Mouse (Mus musculus) heart, adult 18-20 months (tissue): ENCODE data around the gene Tmem184c. TPM values are rescaled to one million over a fixed set of nuclear protein-coding genes. Genes with fewer than 3 reads are reported as not detected.
A peak's percentile ranks its signal among the peaks of the same experiment; 100 is the strongest.

Experiments
- DNase-seq, 2 experiments: peaks; one replicate each; pipeline ENCODE4 v3.0.0; 2021 to 2022; ENCODE audit warnings: mixed read lengths in 1 of 2
- long read RNA-seq, 2 experiments: library from polyadenylated mRNA; stranded (forward); transcript quantifications; one replicate each; pipeline ENCODE4 v2.0.0; 2021
- total RNA-seq, 2 experiments: library from RNA; stranded (reverse); gene quantifications; 2 replicates each; pipeline ENCODE4 v1.2.3; 2021

Gene Tmem184c
- total RNA-seq, result 10 to 100 TPM; 10.9 to 13.2 TPM
- long read RNA-seq, experiment 1, transcript Tmem184c-201 (10 exons, 2,678 nt), result major isoform, 11 of 14 reads
- long read RNA-seq, experiment 1, partial matches to known transcripts, result 0 of 14 reads
- long read RNA-seq, experiment 1, other reads (novel, unspliced or antisense), result 3 of 14 reads
- long read RNA-seq, experiment 2, transcript Tmem184c-201 (10 exons, 2,678 nt), result major isoform, 8 of 9 reads
- long read RNA-seq, experiment 2, partial matches to known transcripts, result 0 of 9 reads
- long read RNA-seq, experiment 2, other reads (novel, unspliced or antisense), result 1 of 9 reads

DNA sequence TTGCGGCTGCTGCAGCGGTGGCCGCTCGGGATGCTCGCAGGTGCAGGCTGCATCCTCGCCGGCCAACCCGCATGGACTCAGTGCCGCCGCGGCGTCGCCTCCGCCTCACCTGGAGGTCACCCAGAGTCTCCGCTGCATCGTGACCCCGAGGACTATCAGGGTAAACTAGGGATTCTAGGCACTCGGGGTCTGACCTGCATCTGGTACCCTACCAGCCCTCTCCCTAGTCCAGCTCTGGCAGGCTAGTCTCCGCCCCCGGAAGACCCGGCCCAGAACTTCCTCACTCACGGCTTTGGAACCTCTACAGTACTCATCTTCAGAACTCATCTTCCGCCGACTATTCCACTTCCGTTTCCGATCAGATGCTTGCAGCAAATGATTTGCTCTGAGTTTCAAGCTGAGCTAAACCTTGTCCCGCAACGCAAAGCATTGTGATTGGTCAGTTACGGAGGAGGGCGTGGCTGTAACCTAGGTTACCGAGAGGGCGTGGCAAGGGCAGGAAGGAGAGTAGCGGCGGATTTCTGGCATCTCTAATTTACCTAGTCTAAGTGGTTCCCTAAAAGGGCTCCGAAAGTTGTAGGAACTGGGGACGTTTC, at the start of gene Tmem184c:
Tmem184c (minus strand) TSS at position 325 of the 596 bp plus-strand sequence.
- peak; percentile 98 to 100 for DNase-seq

DNA sequence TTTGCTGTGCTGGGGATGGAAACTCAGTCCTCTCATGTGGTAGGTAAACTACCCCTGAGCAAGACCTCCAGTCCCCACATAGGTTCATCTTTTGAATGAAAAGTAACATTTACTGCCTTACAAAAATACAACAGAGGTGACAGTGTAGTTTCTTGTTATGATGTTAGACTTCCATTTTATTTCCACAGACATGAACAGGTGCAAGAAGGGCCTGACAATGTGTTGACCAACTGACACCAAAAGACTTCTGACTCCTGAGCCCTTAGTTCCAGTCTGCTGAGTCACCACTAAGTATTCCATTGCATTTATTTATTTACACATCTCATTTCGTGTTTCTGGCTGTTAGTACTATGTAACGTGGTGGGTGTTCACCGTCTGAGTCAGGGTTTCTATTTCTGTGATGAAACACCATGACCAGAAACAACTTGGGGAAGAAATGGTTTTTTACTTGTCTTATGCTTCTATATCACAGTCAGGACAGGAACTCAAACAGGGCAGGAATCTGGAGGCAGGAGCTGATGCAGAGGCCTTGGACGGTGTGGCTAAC, 49.1 kb upstream of the Tmem184c start:
- no peak for DNase-seq

DNA sequence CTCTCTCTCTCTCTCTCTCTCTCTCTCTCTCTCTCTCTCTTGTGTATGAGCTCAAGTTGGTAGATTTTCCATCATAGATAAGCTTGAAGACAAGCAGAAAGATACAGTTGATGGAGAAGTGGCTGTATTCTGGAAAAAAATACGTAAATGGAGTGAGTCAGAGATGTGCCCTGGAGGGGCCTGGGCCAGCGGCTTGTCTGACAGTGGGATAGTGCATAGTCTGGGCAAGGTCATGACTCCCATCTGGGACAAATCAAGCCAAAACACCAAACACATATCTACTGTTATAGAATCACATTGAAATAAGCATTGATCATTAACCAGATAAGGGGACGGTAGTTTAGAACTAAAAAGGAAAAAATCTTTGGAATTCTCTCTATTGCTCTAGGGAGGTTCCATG, 47.9 kb upstream of the Tmem184c start:
- DNase-seq, result no peak

DNA sequence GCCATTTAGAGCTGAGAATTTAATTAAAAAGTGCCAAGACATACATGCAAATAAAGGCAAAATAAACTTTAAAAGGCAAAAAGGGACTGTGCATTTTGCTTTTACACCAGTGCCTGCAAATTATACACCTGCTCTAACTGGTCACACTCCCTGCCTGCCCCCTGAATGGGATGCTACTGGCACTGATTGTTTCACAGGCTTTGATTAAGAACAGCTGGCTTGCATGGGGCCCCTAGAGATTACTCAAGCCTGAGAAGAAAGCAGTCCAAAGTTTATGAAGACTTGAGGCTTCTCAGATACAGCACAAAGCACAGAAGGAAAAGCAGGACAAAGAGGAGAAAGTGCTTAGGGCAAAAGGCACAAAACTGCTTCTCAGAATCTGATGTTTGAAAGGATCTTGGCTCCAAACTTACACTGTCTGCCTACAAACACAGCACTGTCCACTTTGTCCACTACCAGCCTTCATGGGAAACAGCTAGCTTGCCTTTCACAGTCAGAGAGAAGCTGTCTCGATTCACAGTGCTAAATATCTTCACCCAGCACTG, 40.2 kb upstream of the Tmem184c start:
- no peak for DNase-seq

DNA sequence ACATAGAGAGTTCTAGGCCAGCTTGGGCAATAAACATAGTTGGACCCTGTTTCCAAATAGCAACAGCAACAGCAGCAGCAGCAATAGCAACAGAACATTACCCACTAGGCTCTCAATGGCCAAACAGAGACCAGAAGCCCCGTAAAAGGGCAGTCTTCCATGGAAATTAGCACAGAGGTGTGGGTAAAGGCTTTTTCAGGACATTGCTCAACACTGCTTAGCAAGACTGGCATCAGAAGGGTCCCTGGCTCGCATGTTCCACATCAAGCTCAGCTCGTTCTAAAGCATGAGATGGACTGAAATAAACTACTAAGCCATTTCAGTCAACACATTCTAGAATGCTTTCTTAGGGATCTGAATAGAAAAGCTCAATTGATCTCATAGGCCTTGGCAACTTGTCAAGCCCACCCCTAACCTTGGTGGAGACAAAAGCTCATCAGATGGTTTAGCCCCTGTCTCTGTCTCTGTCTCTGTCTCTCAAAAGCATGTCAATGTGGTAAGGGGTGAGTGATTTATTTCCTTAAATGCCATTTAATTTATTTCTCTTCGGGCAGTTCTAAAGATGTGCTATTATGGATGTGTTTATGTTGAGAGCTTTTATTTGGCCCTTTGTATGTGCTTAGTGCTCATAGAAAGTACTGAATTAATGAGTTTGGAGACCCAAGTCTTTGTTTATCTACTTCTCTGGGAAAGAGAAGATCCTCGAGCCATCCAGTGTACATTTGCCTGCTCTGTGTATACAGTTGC, 29.8 kb upstream of the Tmem184c start:
- no peak for DNase-seq

DNA sequence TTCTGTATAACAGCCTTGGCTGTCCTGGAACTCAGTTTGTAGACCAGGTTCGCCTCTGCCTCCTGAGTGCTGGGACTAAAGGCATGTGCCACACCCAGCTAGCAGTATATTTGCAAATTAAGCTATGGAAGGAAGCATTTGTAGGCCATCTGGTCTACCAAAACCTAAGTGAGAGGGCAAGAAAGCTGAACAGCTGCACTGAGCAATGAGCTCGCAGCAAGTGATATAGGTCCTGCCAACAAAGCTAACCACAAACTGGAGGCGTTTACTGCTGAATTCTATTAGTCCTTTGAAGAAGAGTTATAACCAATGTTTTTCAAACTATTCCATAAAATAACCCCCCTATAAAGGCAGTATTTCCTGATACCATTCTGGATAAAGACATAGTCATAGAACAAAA, 27.1 kb upstream of the Tmem184c start:
- no peak for DNase-seq

DNA sequence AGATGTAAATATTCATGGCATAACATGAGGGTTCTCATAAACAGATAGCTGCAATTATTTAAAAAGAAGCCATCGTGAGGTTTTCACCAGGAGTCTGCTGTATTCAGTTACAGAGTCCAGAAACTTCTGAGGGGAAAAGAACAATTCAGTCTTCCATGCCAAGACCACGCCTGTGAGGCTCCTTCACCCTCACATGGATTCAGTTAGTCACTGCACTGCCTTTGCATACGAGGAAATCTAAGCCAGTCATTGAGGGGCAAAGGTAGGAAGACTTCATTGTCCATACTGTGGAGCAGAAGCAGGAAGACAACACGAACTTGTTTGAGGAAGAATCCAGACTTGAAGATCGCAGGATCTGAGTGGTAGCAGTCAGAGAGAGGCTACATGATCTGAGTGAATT, 23.5 kb upstream of the Tmem184c start:
- DNase-seq, result no peak

DNA sequence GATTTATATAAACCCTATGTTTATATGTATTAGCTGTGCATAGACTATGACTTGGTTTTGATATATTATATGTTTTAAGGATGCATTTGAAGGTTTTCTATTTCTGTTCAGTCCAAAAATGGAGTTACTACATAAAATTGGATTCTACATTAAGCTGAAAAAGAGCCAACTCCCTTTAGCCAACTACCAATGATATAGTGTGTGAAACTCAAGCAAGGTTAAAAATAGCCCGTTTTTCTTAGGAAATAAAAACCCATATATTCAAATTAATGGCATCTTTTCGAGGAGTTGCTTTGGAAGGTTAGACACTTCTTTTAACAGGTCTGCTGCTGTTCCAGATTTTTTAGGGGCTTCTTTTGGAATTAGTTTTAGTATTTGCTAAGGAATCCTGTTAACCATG, 22.7 kb upstream of the Tmem184c start:
- no peak for DNase-seq

DNA sequence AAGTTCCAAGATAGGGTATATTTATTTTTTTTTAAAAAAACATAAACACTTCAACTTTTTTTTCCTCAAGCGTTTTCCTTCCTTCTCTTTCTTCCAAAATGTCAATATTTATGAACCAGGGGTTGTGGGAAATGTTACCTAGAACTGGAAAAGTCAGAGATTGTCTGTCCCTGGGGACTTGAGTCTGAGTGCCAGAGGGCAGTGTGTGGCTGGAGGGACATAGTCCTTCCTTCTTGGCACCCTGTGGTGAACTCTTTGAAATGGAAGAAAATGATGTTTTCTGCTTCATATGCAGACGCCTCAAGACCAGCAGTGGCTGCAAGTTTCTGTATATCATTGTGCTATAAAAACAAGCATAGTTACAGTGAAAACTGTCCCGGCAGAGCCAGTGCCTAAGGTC, 20.2 kb upstream of the Tmem184c start:
- no peak for DNase-seq

DNA sequence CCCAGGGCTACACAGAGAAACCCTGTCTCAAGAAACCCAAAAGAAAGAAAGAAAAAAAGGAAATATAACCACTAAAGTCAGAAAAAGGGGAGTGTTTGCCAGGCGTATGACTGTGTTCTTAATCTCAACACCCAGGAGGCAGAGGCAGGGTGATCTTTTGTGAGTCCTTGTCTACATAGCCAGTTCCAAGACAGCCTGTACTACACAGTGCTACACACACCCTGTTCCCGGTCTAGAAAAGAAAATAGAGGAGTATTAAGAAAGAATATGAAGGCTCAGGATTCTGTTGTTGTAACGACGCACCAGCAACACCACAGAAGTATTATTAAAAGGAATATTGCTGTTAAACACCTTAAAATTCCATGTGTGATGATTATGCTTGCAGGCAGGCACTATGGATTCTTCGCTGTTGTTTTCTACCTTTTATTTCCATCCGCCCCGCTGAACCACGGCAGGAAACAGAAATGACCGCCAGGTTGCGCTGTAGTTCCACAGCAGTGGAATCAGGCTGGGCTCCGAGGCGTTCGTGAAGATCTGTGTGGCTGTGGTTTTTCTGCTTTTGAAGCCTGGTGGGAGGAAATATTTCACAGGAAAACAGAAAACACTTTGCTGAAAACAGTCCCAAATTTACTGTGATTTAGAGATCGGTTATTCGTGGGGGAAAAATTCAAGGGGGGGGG, 19.5 kb upstream of the Tmem184c start:
- DNase-seq, result peak; percentile 62 to 90

DNA sequence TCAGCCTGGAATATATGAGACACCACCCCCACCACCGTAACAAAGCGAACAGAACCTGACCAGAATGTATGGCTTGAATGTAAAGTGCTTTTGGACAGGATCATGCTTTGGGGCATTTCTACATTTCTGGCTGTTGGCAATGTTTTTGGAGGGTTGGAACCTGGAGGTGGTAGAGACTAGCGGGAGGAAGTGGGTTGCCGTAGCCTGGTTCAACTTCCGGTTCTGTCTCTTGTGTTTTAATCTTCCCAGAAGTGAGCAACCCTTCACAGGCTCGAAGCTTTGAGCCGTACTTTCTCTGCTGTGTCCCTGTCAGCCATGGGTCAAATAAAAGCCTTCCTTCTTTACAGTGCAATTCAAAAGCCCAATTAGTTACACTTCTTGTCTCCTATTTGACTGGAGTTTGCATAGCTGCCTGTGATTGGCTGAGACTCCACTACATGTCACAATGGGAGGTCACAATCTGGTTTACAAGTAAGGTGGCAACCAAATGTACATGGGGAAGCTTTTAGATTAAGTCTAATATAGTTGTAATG, 13.2 kb upstream of the Tmem184c start:
- DNase-seq, result no peak

DNA sequence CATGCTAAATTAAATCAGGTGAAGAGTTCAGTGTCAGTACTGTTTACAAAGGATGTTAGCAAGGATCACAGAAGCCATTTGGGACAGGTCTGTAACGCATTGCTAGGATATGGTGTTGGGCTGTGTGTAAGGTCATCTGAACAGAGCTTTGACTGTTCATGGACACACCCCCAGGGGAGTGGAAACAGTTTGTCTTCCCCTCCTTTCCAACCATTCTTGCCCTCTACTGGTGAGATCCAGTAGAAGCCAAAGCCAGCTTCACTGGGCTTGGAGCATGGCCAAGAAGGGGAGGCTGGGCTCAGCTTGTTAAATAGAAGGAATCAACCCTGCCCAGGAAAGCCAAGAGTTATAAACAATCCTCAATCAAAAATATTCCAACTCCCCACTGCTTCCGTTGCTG, 7.4 kb upstream of the Tmem184c start:
- peak; percentile 52 to 56 for DNase-seq

DNA sequence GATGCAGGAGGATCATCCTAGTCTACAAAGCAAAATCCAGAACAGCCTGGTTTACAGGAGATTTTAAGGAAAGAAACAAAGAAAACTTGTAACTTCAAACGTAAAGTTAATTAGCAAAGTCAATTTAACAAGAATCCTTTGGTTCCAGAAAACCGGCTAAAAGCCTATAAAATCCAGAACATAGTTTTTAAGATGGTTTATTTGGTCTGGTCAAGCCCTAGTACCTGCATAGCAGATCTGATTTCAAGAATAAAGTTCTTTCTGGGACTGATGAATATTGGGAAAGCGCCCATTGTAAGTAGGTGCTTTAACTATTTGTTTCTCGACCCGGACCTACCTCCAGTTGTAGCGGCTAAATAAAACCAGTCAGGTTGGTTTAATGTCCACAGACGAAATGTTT, 877 bp downstream of the Tmem184c start:
- no peak for DNase-seq

DNA sequence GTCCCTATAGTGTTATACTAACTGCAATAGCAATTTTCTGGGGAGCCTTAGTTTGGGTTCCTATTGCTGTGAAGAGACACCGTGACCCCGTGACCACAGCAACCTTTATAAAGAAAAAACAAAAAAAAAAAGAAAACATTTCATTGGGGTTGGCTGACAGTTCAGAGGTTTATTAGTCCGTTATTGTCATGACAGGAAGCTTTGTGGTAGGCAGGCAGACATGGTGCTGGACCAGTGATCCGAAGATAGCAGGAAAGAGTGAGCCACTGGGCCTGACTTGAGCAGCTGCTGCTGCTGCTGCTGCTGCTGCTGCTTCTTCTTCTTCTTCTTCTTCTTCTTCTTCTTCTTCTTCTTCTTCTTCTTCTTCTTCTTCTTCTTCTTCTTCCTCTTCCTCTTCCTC, 26.3 kb downstream of the Tmem184c start:
- DNase-seq, result no peak

DNA sequence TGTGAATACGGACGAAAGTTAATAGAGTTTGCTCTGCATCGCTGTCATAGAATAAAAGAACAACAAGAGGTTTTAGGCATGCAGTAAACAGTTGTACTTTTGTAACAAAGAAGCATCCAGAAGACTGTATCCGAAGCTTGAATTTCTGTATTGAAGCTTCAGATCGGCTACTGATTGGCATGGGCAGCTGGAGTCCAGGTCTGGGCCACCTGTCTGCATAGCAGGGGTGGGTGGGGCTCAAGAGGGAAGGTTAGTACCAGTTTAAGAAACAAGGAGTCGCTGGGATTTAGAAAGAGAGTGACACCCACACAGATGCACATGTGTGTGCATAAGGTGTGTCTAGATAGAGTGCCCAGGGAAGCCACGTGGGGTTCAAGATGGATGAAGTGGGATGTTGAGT, 32.8 kb downstream of the Tmem184c start:
- DNase-seq, result no peak

DNA sequence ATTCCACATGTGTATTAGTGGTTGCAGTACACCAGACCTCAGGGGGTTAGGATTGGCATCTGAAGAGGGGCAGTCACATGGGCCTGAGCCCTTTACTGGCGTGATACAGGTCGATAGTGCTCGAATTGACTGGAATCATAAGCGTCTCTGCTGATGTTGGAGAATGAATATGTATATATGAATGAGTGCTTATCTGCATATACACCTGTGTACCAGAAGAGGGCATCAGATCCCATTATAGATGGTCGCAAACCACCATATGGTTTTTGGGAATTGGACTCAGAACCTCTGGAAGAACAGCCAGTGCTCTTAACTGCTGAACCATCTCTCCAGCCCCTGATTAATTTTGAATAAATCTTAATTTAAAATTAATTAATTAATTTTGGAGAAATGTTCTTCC, 36.3 kb downstream of the Tmem184c start:
- no peak for DNase-seq

DNA sequence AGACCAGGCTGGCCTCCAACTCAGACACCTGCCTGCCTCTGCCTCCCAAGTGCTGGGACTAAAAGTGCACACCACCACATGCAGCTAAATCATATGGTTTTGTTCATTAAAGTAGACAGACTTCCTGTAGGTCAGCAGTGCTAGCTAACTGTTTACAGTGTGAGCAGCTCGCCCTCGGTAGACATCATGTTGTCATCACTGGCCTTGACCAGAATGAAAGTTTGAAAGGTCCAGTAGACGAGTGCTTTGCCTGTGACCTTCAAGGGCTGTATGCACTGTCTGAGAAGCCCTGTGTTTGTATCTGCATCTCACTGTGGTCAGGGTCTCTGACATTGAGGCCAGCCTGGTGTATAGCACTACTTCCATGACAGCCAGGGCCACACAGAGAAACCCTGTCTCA, 49.1 kb downstream of the Tmem184c start:
- DNase-seq, result no peak

DNA sequence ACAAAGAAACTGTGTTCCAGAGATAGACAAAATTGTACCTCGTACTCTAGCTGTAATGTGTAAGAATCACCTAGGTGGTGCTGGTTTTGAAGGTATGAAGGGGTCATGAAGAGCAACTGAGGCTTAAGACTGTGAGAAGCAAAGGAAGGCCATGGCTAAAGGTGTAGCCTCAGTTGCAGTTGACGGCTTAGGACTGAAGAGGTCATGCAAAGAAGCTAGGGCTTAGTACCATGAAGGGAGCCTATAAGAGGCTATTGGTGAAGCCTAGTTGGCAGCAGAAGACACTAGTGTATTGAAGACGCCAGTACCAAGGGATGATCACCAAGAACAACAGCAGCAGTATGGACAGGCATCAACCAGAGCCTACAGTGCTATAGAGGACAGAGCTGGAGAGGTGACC, 58.0 kb downstream of the Tmem184c start:
- DNase-seq, result no peak

DNA sequence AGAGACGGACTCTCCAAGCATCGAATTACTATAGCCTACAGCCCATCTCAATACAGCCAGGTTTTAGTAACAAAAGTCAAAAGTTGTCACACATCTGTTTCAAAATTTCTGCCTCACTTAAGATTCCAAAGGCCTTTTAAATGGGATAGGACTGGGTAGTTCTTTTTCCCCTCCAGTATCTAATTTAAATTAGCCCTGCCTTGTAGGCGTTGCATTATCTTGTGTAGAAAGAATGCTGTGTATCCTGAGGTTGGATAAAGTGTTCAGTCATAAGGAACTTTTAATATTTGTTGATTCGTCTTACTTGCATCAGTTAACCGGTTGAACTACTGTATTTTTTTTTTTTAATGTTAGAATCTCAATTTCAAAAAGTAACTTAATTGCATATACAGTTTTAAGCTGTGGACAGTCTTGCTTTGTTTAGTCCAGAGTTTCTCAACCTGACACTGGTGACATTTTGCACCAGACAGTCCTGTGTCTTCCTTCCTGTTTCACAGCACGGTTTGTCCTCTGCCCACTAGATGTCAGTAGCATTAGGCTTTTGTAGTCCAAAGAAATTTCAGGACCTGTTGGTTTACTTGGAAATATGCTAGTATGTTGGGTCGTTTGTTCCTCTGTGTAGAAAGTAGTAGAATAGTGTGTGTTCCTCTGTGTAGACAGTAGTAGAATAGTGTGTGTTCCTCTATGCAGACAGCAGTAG, 60.5 kb downstream of the Tmem184c start:
- DNase-seq, result peak; percentile 50 to 52

DNA sequence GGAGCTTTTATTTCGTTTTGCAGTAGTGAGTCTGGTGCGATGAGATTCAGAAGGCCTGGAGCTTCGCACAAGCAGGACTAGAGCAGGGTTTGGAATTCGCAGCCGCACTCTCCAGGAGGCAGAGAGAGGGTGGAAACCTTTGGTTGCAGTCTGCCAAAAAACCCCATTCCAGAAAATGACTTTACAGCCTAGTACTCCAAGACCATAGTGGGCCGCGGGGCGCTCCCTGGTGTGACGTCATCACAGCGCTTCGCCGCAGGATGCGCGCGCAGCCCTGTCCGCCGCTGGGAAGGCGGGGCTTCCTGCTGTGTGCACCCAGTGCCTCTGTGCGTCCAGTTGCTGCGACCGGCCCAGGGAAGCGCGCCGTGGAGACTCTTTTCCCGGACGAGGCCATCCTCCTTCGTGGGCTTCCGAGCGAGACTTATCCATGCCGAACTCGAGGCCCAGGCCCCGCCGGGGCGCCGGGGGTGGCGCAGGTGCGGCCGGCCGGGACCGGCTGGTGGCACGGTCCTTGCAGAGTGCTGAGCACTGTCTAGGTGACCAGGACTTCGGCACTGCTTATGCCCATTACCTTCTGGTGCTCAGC, 61.3 kb downstream of the Tmem184c start, which contains the start of gene Prmt9:
Prmt9 (plus strand) TSS at position 277 of the 586 bp plus-strand sequence.
- peak; percentile 95 to 96 for DNase-seq
